Mouse (Mus musculus): Measurements from ENCODE around the gene Ephb6. TPM values are rescaled to one million over a fixed set of nuclear protein-coding genes. Genes with fewer than 3 reads are reported as not detected.

Gene Ephb6
- polyA plus RNA-seq, 1 experiment from 2014 or later: 2.9 TPM

DNA sequence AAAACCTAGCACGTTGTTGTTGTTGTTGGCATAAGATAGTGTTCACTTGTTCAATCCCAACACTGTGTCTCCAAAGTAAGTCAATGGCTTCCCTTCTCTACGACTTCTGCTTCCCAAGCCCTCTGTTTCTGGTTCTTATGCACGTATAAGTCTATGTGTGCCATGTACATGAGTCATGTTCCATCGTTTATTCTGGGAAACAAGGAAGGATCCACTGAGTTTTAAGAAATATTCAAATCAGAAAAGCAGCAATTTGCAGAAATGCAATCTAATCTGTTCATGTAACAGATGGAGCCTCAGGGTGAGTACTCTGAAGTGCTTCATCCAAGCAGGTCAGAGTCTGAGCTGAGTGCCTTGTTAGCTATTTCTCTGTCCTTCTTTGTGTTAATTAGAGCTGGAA, 26.3 kb downstream of the Ephb6 start:
- Histone ChIP-seq H3K4me1 (no peaks in the 10 kb centered on the region), H3K4me2 (no peak overlapping the region), H3K4me3 (no peak overlapping the region), H3K36me3 (no peaks in the 10 kb centered on the region), H3K9me3 (replicated peaks) (no peaks in the 10 kb centered on the region), H3K27ac (no peak overlapping the region), H3K9ac (no peak overlapping the region), H3K27me3 (replicated peaks) (no peaks in the 10 kb centered on the region)
- no peak for ATAC-seq
- WGBS (ENCODE audit: insufficient replicate concordance): 56% methylated on average over 4 of the region's 4 CpGs

DNA sequence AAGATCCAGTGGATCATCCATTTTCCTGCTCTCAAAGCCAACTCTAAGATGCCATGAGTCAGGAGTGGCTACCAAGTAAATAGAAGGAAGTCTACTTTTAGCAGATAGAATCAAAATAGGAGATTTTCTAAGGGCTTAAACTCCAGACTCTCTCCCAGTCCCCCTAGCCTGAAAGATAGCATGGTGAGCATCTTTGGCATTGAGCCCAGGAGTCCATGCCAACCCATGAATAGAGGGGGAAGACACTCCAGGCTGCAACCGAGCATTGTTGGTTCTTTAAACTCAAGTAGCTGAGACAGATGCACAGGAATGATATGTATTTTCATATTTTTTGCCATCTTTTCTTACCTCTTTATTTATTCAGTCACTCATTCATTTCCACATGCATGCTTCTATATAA, 29.9 kb downstream of the Ephb6 start:
- Histone ChIP-seq H3K9ac (no peak overlapping the region), H3K36me3 (no peaks in the 10 kb centered on the region), H3K27ac (no peak overlapping the region), H3K4me2 (no peak overlapping the region), H3K27me3 (replicated peaks) (no peaks in the 10 kb centered on the region), H3K4me1 (no peaks in the 10 kb centered on the region), H3K4me3 (no peak overlapping the region), H3K9me3 (replicated peaks) (no peaks in the 10 kb centered on the region)
- ATAC-seq: no peak
- 52% methylated on average over 1 of the region's 1 CpGs for WGBS (ENCODE audit: insufficient replicate concordance)

DNA sequence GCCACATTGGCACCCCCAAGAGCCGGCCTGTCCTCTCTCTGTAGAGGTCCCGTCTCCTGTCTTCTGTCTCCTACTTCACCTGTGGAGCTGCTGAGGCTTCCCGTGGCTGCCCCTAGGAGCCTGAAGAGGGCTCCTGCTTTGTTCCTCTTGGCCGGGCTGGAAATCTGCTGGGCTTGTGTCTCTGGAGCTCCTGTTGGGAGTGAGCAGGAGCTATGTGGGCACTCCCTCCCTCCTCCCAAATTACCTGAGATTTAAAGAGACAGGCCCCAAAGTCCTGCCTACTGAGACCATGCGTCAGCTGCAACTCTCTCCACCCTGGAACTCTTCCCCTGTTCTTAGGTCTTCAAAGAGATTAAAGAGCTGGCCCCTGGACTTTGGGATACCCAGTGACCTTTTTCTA, 30.9 kb downstream of the Ephb6 start, which contains the start of gene Trpv6:
TSS of gene Trpv6 (minus strand) at position 228 of the 400 bp plus-strand sequence.
- 34% methylated on average over 5 of the region's 5 CpGs for WGBS (ENCODE audit: insufficient replicate concordance)
- Histone ChIP-seq H3K27me3 (replicated peaks) (no peaks in the 10 kb centered on the region), H3K27ac (no peak within 1 kb of the TSS), H3K9ac (no peak within 1 kb of the TSS), H3K9me3 (replicated peaks) (no peaks in the 10 kb centered on the region), H3K4me3 (no peak within 1 kb of the TSS), H3K4me2 (no peak within 1 kb of the TSS), H3K4me1 (no peaks in the 10 kb centered on the region), H3K36me3 (no peaks in the 10 kb centered on the region)
- ATAC-seq: no peak

DNA sequence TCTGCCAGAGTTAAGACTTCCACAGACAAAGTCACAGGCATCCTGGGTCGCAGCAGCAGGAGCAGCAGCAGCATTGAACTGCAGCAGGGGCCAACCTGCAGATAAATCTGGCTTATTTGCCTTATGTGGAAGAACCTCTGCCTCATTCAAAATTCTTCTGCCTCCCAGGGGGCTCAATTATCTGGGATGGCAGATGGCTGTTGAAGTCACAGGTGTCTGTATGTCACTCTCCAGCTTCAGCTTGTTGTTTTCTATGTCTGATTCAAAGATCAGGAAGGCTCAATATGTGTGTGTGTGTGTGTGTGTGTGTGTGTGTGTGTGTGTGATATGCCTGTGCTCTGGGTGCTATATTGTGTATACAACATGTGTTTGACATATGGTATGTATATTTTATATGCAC, 32.1 kb downstream of the Ephb6 start:
- Histone ChIP-seq H3K4me2 (no peak overlapping the region), H3K27me3 (replicated peaks) (no peaks in the 10 kb centered on the region), H3K9me3 (replicated peaks) (no peaks in the 10 kb centered on the region), H3K9ac (no peak overlapping the region), H3K4me3 (no peak overlapping the region), H3K36me3 (no peaks in the 10 kb centered on the region), H3K4me1 (no peaks in the 10 kb centered on the region), H3K27ac (no peak overlapping the region)
- 23% methylated on average over 1 of the region's 1 CpGs for WGBS (ENCODE audit: insufficient replicate concordance)
- no peak for ATAC-seq

DNA sequence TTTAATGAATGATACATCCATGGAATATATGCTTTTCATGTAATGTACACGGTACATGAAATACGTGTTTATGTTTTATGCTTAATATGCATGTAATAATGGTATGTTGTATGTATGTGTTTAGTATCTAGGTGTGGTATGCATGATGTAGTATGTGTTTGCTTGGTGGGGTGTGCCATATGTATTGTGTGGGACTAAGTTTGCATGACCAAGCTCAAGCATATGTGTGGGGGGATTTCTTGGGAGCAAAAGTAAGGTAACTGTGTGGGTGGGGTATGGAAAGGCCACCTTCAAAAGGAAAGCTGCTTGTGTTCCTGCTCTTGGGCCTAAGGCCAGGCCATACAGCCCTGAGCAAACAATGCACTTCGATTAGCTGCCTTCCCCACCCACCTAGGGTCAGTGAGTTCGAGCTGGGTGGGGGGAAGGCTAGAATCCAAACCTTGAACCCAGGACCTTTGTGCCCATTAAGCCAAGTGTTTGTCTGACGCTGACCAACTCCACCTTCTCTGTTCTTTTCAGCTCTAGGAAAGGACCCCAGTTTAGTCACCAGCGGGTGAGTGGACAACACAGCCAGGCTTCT, 32.7 kb downstream of the Ephb6 start:
- H3K27me3 ChIP-seq (replicated peaks): no peaks in the 10 kb centered on the region
- no peaks in the 10 kb centered on the region for H3K4me1 ChIP-seq
- H3K27ac ChIP-seq: no peak overlapping the region
- no peaks in the 10 kb centered on the region for H3K36me3 ChIP-seq
- no peaks in the 10 kb centered on the region for H3K9me3 ChIP-seq (replicated peaks)
- no peak overlapping the region for H3K9ac ChIP-seq
- 52% methylated on average over 6 of the region's 6 CpGs for WGBS (ENCODE audit: insufficient replicate concordance)
- ATAC-seq: peak; percentile 37; the same call in 1 of the 2 replicates
- no peak overlapping the region for H3K4me2 ChIP-seq
- H3K4me3 ChIP-seq: no peak overlapping the region

GRCm38 (mm10) chr6:41640449-41640848, 35.2 kb downstream of the Ephb6 start:
- H3K4me1 ChIP-seq: no peaks in the 10 kb centered on the region
- H3K27ac ChIP-seq: no peak overlapping the region
- no peaks in the 10 kb centered on the region for H3K36me3 ChIP-seq
- no peak overlapping the region for H3K4me3 ChIP-seq
- no peaks in the 10 kb centered on the region for H3K9me3 ChIP-seq (replicated peaks)
- H3K9ac ChIP-seq: no peak overlapping the region
- 73% methylated on average over 3 of the region's 3 CpGs for WGBS (ENCODE audit: insufficient replicate concordance)
- H3K4me2 ChIP-seq: no peak overlapping the region
- no peaks in the 10 kb centered on the region for H3K27me3 ChIP-seq (replicated peaks)
- ATAC-seq: no peak

- ATAC-seq: no peak
- Histone ChIP-seq H3K36me3 (no peaks in the 10 kb centered on the region), H3K27ac (no peak overlapping the region), H3K27me3 (replicated peaks) (no peaks in the 10 kb centered on the region), H3K9me3 (replicated peaks) (no peaks in the 10 kb centered on the region), H3K9ac (no peak overlapping the region), H3K4me1 (no peaks in the 10 kb centered on the region), H3K4me3 (no peak overlapping the region), H3K4me2 (no peak overlapping the region)
- 62% methylated on average over 6 of the region's 6 CpGs for WGBS (ENCODE audit: insufficient replicate concordance)
Observed at GRCm38 (mm10) chr6:41641173-41641866, 36.0 kb downstream of the Ephb6 start.

DNA sequence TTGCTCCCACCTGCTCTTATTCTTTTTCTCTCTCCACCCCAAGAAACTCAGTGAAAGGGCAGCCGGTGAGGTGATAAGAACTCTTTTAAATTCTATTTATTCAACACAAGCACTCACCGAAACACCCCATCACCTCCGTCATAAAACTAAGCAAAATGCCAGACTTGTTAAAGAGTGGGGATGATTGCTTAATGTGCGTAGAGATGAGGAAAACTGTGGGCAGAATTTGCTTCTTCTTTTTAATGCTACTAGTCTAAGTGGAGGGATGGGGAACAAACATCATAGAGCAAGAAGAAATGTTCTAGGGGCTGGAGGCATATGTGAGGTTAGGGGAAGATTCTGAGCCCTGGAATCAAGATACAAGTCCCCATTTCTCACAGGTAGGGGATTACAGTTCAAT, 37.5 kb downstream of the Ephb6 start:
- Histone ChIP-seq H3K4me1 (no peaks in the 10 kb centered on the region), H3K4me2 (no peak overlapping the region), H3K27me3 (replicated peaks) (no peaks in the 10 kb centered on the region), H3K9me3 (replicated peaks) (no peaks in the 10 kb centered on the region), H3K9ac (no peak overlapping the region), H3K27ac (no peak overlapping the region), H3K4me3 (no peak overlapping the region), H3K36me3 (no peaks in the 10 kb centered on the region)
- WGBS (ENCODE audit: insufficient replicate concordance): 71% methylated on average over 4 of the region's 4 CpGs
- ATAC-seq: no peak

DNA sequence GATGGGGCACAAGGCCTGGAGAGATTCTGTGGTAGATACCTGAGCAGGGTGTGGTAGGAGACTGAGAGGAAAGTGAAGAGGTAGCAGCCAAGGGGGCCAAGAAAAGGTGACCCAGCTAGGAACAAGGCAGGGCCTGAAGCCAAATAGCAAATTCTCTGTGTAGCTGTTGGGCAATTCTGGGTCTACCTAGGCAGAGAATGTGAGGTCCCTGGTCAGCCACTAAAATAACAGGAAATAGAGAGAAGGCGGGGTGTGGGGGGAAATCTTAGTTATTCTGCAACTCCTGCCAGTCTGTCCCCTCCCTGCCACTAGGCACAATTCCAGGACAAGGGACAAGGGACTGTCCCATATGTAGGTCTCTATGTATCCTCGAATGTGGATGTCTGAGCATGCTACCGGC, 37.9 kb downstream of the Ephb6 start:
- WGBS (ENCODE audit: insufficient replicate concordance): 78% methylated on average over 3 of the region's 3 CpGs
- Histone ChIP-seq H3K27ac (no peak overlapping the region), H3K9ac (no peak overlapping the region), H3K9me3 (replicated peaks) (no peaks in the 10 kb centered on the region), H3K27me3 (replicated peaks) (no peaks in the 10 kb centered on the region), H3K36me3 (no peaks in the 10 kb centered on the region), H3K4me2 (no peak overlapping the region), H3K4me1 (no peaks in the 10 kb centered on the region), H3K4me3 (no peak overlapping the region)
- ATAC-seq: no peak

GRCm38 (mm10) chr6:41646220-41646619, 40.9 kb downstream of the Ephb6 start:
- Histone ChIP-seq H3K4me3 (no peak overlapping the region), H3K4me1 (no peaks in the 10 kb centered on the region), H3K4me2 (no peak overlapping the region), H3K27me3 (replicated peaks) (no peaks in the 10 kb centered on the region), H3K9me3 (replicated peaks) (no peaks in the 10 kb centered on the region), H3K9ac (no peak overlapping the region), H3K36me3 (no peaks in the 10 kb centered on the region), H3K27ac (no peak overlapping the region)
- WGBS (ENCODE audit: insufficient replicate concordance): 58% methylated on average over 3 of the region's 3 CpGs
- ATAC-seq: no peak

- Histone ChIP-seq H3K4me3 (no peak overlapping the region), H3K27me3 (replicated peaks) (no peaks in the 10 kb centered on the region), H3K9me3 (replicated peaks) (no peaks in the 10 kb centered on the region), H3K4me1 (no peaks in the 10 kb centered on the region), H3K27ac (no peak overlapping the region), H3K4me2 (no peak overlapping the region), H3K36me3 (no peaks in the 10 kb centered on the region), H3K9ac (no peak overlapping the region)
- ATAC-seq: no peak
Observed at GRCm38 (mm10) chr6:41646672-41647071, 41.4 kb downstream of the Ephb6 start.

DNA sequence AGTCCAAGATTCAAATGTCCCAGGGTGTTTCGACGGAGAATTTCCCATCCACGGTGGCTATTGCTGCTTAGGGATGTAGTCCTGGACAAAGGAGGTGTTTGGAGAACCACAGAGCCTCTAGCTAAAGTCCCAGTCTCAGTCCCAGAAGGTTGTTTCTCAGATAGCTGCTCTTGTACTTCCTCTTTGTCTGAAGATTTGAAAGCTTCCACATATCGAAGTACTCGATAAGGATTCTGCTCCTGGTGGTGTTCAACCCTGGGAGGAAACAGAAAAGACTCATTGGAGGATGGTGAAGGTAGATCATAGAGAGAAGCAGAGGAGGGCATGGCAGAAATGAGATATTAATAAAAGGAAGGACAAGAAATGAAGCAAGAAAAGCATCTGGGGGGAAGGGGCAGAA, 47.9 kb downstream of the Ephb6 start:
- Histone ChIP-seq H3K4me3 (no peak overlapping the region), H3K36me3 (no peaks in the 10 kb centered on the region), H3K4me2 (no peak overlapping the region), H3K9me3 (replicated peaks) (no peaks in the 10 kb centered on the region), H3K27me3 (replicated peaks) (no peaks in the 10 kb centered on the region), H3K9ac (no peak overlapping the region), H3K27ac (no peak overlapping the region), H3K4me1 (no peaks in the 10 kb centered on the region)
- ATAC-seq: no peak
- WGBS (ENCODE audit: insufficient replicate concordance): 47% methylated on average over 5 of the region's 5 CpGs

- WGBS (ENCODE audit: insufficient replicate concordance): 27% methylated on average over 8 of the region's 8 CpGs
- no peaks in the 10 kb centered on the region for H3K27me3 ChIP-seq (replicated peaks)
- no peaks in the 10 kb centered on the region for H3K36me3 ChIP-seq
- H3K9ac ChIP-seq: no peak overlapping the region
- no peak overlapping the region for H3K4me2 ChIP-seq
- no peaks in the 10 kb centered on the region for H3K4me1 ChIP-seq
- H3K27ac ChIP-seq: no peak overlapping the region
- no peak for ATAC-seq
- no peak overlapping the region for H3K4me3 ChIP-seq
- no peaks in the 10 kb centered on the region for H3K9me3 ChIP-seq (replicated peaks)
Observed at GRCm38 (mm10) chr6:41654648-41655047, 49.4 kb downstream of the Ephb6 start.
